Mouse (Mus musculus) thymus, adult 2 months (tissue): ENCODE measurements around the gene Fhl4. TPM values are rescaled to one million over a fixed set of nuclear protein-coding genes. Genes with fewer than 3 reads are reported as not detected.
A peak's percentile ranks its signal among the peaks of the same experiment; 100 is the strongest.

Experiments used
- DNase-seq: peaks from one replicate; pipeline ENCODE4 v3.0.0; 2021
- H3K27ac ChIP-seq: fragments of 200-500 bp; 2 replicates; pipeline ENCODE4 v1.5.1; 2012; ENCODE audit warnings: low read length, control low read depth; ENCODE audit not compliant: control insufficient read depth, insufficient read depth
- H3K27me3 ChIP-seq: fragments of 200-500 bp; 2 replicates; pipeline ENCODE4 v1.6.1; 2012; ENCODE audit warnings: mild to moderate bottlenecking, low read length, moderate library complexity, mixed read lengths; ENCODE audit not compliant: control insufficient read depth, insufficient read depth
- H3K36me3 ChIP-seq: fragments of 200-500 bp; 2 replicates; pipeline ENCODE4 v1.6.1; 2012; ENCODE audit warnings: mild to moderate bottlenecking, low read length, moderate library complexity; ENCODE audit not compliant: control insufficient read depth, insufficient read depth
- H3K4me1 ChIP-seq: fragments of 200-500 bp; replicated peaks from 2 replicates; pipeline ENCODE4 v1.6.1; 2012; ENCODE audit warnings: low read length; ENCODE audit not compliant: control insufficient read depth, insufficient read depth
- H3K4me3 ChIP-seq: fragments of 200-500 bp; 2 replicates; pipeline ENCODE4 v1.5.1; 2012; ENCODE audit warnings: mild to moderate bottlenecking, low read length, control low read depth, moderate library complexity; ENCODE audit not compliant: control insufficient read depth, insufficient read depth
- CTCF ChIP-seq: fragments of 200-500 bp; IDR thresholded peaks from 2 replicates; pipeline ENCODE4 v1.5.1; 2012; ENCODE audit warnings: mild to moderate bottlenecking, control low read depth, low read length, moderate library complexity, borderline replicate concordance; ENCODE audit not compliant: control insufficient read depth, poor library complexity, insufficient read depth; ENCODE audit errors: extremely low read depth
- POLR2A ChIP-seq: fragments of 200-500 bp; IDR thresholded peaks from 2 replicates; pipeline ENCODE4 v1.6.1; 2012; ENCODE audit warnings: mild to moderate bottlenecking, low read length, control low read depth, moderate library complexity; ENCODE audit not compliant: control insufficient read depth, poor library complexity, insufficient read depth; ENCODE audit errors: extremely low read depth
- WGBS: fragments of 180-500 bp; shearing (Covaris S2); methylation state at CpG from one replicate; pipeline ENCODE4 v1.1.7; 2018; 5-methylcytosine and 5-hydroxymethylcytosine counted together
- polyA plus RNA-seq: library from polyadenylated mRNA; depleted of rRNA; stranded (reverse); fragments of >200 nt; gene quantifications from 2 replicates; pipeline ENCODE4 v1.2.3, GENCODE M21; 2012; rRNA removed

Gene Fhl4
- 0.78 and 0.98 TPM in 2 replicates for polyA plus RNA-seq

DNA sequence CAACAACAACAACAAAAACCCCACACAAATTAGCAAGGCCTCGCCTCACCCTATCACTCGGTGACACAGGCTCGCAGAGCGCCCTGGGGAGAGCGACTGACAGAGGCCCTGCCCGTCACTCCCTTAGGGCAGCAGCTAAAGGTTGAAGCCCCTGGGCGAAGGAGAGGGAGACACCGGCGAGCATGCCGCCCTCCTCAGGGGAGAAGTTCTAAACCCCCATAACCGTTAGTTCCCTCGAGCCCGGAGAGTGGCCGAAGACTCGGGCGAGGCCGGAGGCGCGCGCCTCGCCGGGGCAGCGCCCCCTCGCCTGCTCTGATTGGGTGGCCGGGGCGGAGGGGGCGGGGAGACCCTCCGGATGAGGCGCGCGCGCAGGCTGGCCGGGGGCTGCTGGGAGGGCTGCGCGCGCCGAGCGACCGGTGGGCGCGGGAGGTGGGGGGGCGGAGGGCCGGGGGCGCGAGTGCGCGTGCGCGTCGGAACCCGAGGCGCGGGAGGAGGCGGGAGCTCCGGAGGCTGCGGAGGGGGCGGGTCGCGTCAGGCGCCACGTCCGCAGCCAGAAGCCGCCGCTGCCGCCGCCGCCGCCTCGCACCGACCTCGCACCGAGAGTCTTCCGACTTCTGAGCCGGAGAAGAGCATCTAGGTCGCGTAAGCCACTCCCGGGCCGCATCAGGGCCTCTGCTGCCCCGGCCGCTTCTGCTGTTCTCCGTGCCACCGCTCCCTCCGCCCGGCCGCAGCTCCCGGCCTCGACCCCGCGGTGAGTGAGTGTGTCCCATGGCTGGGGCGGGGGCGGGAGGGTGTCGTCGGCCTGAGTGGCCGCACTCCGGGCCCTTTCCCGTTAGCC is at the start of gene Fhl4, which contains the start of gene Tmem263:
Gene Fhl4, minus strand, starts transcription at position 249 of the 838 bp plus-strand sequence.
Gene Tmem263, plus strand, starts transcription at position 381 of the 838 bp plus-strand sequence.
- no peaks in the 10 kb centered on the region for H3K36me3 ChIP-seq
- TF ChIP-seq CTCF (no peak), POLR2A (peak; percentile 74)
- H3K4me1 ChIP-seq: peaks cover 9% of the 10 kb centered on the region
- H3K27ac ChIP-seq: peak within 1 kb of the TSS; percentile 74
- DNase-seq: peak; percentile 86
- H3K27me3 ChIP-seq: no peaks in the 10 kb centered on the region
- 1% methylated on average over 87 of the region's 96 CpGs for WGBS
- H3K4me3 ChIP-seq: peak within 1 kb of the TSS; percentile 90

GRCm38 (mm10) chr10:85149226-85149625 is 46.9 kb upstream of the Fhl4 start:
- no peak for DNase-seq
- H3K4me3 ChIP-seq: no peak overlapping the region
- H3K36me3 ChIP-seq: peaks cover 38% of the 10 kb centered on the region
- no peak overlapping the region for H3K27ac ChIP-seq
- H3K4me1 ChIP-seq: no peaks in the 10 kb centered on the region
- 81% methylated on average over 5 of the region's 5 CpGs for WGBS
- TF ChIP-seq CTCF (no peak), POLR2A (no peak)
- H3K27me3 ChIP-seq: no peaks in the 10 kb centered on the region

DNA sequence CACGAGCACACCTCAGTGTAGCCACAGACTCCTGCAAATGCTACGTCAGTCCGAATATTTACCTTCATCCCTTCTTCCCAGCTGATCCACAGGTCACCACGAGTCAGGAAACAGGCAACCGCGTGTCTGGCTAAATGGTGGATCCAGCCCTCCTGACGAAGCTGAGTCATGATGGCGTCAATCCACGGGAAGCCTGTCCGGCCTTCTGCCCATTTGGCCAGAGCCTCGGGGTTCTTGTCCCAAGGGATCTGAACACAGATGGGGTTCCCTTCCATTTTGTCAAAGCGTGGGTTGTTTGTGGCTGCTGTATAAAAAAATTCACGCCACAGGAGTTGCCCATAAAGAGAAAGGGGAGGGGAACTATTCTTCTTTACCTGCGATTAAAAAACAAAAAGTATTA is 44.0 kb upstream of the Fhl4 start:
- Histone ChIP-seq H3K27ac (no peak overlapping the region), H3K4me3 (no peak overlapping the region), H3K4me1 (no peaks in the 10 kb centered on the region), H3K36me3 (peaks cover 46% of the 10 kb centered on the region), H3K27me3 (no peaks in the 10 kb centered on the region)
- TF ChIP-seq POLR2A (no peak), CTCF (no peak)
- DNase-seq: no peak
- WGBS: 95% methylated on average over 14 of the region's 14 CpGs

- WGBS: 94% methylated on average over 9 of the region's 9 CpGs
- no peak overlapping the region for H3K4me3 ChIP-seq
- DNase-seq: no peak
- H3K27me3 ChIP-seq: no peaks in the 10 kb centered on the region
- no peak overlapping the region for H3K27ac ChIP-seq
- no peaks in the 10 kb centered on the region for H3K4me1 ChIP-seq
- TF ChIP-seq POLR2A (no peak), CTCF (no peak)
- H3K36me3 ChIP-seq: peaks cover 24% of the 10 kb centered on the region
Observed at GRCm38 (mm10) chr10:85141465-85141864, 39.2 kb upstream of the Fhl4 start.

GRCm38 (mm10) chr10:85136573-85136972 is 34.3 kb upstream of the Fhl4 start:
- Histone ChIP-seq H3K4me1 (no peaks in the 10 kb centered on the region), H3K36me3 (peaks cover 13% of the 10 kb centered on the region), H3K4me3 (no peak overlapping the region), H3K27me3 (no peaks in the 10 kb centered on the region), H3K27ac (no peak overlapping the region)
- WGBS: 98% methylated on average over 6 of the region's 6 CpGs
- TF ChIP-seq CTCF (no peak), POLR2A (no peak)
- DNase-seq: no peak

- Histone ChIP-seq H3K27ac (no peak overlapping the region), H3K27me3 (no peaks in the 10 kb centered on the region), H3K4me1 (peaks cover 6% of the 10 kb centered on the region), H3K36me3 (peaks cover 7% of the 10 kb centered on the region; the same call in 1 of the 2 replicates), H3K4me3 (no peak overlapping the region)
- TF ChIP-seq POLR2A (no peak), CTCF (no peak)
- DNase-seq: peak; percentile 33
- WGBS: 9% methylated on average over 7 of the region's 7 CpGs
Observed at GRCm38 (mm10) chr10:85128453-85128852, 26.2 kb upstream of the Fhl4 start.
